Mouse (Mus musculus) heart, postnatal 0 days (tissue): ENCODE measurements around the gene Slc9a2.

Source experiments
- CTCF ChIP-seq: IDR thresholded peaks from 2 replicates; pipeline ENCODE4 v1.5.1; 2016; ENCODE audit warnings: antibody characterized with exemption, control low read depth, low read depth
- EP300 ChIP-seq: IDR thresholded peaks from 2 replicates; pipeline ENCODE4 v1.6.1; 2016; ENCODE audit warnings: antibody characterized with exemption, low read depth

DNA sequence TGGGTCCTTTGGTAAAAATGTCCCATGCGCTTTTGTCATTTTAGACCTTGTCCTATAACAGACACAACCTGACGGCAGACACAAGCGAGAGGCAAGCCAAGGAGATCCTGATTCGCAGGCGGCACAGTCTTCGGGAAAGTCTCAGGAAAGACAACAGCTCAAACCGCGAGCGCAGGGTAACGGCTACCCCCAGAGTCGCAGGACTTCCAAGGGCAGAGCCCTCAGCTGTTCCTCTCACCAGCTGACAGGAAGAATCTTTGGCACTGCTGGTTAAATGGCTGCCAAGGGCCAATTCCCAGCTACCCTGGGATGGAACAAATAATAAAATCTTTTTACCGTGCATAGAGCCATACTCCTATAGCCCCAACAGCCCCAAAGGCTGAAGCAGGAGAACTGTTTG, 85.1 kb downstream of the Slc9a2 start:
- no peak for TF ChIP-seq CTCF
- no peak for TF ChIP-seq EP300
